Mouse (Mus musculus) heart, postnatal 10 days (tissue): ENCODE results near the gene Emg1. TPM values are rescaled to one million over a fixed set of nuclear protein-coding genes. Genes with fewer than 3 reads are reported as not detected.

ENCODE experiments used
- DNase-seq, 2 experiments: peaks; one replicate each; pipeline ENCODE4 v3.0.0; 2021
- intact Hi-C: fragments of 180-260 bp; cut with DNase I; formaldehyde crosslinking; loops from one replicate; pipeline ENCODE4 v1.15.1; 2025
- total RNA-seq, 2 experiments: library from RNA; stranded (reverse); gene quantifications; 2 replicates each; pipeline ENCODE4 v1.2.3; 2021

The Emg1 gene
- 10 to 100 TPM; 64.2 to 66.4 TPM for total RNA-seq

- intact Hi-C loops = loop anchor here (1.0 to 2.0 kb wide), 2 partner anchors 29 to 49 kb away; partner anchors contain the start of genes Grcc10 and Lpcat3
- peak; percentile 99 for DNase-seq
Observed at GRCm38 (mm10) chr6:124711824-124712782, at the start of gene Emg1, which contains the start of gene Phb2. Gene Emg1 (minus strand): TSS chr6:124712178. Gene Phb2 (plus strand): TSS chr6:124712336.

GRCm38 (mm10) chr6:124759259-124759658 is 47.3 kb upstream of the Emg1 start:
- intact Hi-C loops = loop anchor here (1.0 to 10.0 kb wide), 7 partner anchors 18 to 264 kb away; partner anchors contain the start of genes C1rb, C1rl, Grcc10 and Lpcat3

GRCm38 (mm10) chr6:124758849-124759232 is 46.9 kb upstream of the Emg1 start:
- intact Hi-C loops = loop anchor here (1.0 to 10.0 kb wide), 7 partner anchors 18 to 264 kb away; partner anchors contain the start of genes C1rb, C1rl, Grcc10 and Lpcat3
- no peak for DNase-seq

More at GRCm38 (mm10) chr6:124759259-124759658, 47.3 kb upstream of the Emg1 start:
- peak; percentile 90 to 92 for DNase-seq

GRCm38 (mm10) chr6:124757909-124758848 is 46.2 kb upstream of the Emg1 start:
- intact Hi-C loops = loop anchor here (2.0 to 10.0 kb wide), 6 partner anchors 17 to 263 kb away; partner anchors contain the start of genes C1rb, C1rl, Grcc10 and Lpcat3
- peak; percentile 77 to 78 for DNase-seq

- no peak for DNase-seq
- intact Hi-C loops = loop anchor here (5.0 to 10.0 kb wide), 3 partner anchors 50 to 263 kb away; partner anchors contain the start of genes C1rl, Lpcat3 and Spsb2
Observed at GRCm38 (mm10) chr6:124757351-124757880, 45.4 kb upstream of the Emg1 start.

- intact Hi-C loops = loop anchor here (5.0 to 10.0 kb wide), 3 partner anchors 50 to 262 kb away; partner anchors contain the start of genes C1rl, Lpcat3 and Spsb2
- DNase-seq = peak; percentile 88 to 90
Observed at GRCm38 (mm10) chr6:124756652-124757350, 44.8 kb upstream of the Emg1 start.

GRCm38 (mm10) chr6:124755831-124756595 is 44.0 kb upstream of the Emg1 start, which contains the start of the genes Gm45234 and Atn1:
Gene Gm45234 (minus strand): TSS chr6:124756021.
Gene Atn1 (minus strand): TSS chr6:124756524.
- intact Hi-C loops = loop anchor here (5.0 to 10.0 kb wide), 3 partner anchors 51 to 261 kb away; partner anchors contain the start of genes C1rl, Lpcat3 and Spsb2
- DNase-seq = peak; percentile 79 to 82

GRCm38 (mm10) chr6:124755306-124755705 is 43.3 kb upstream of the Emg1 start:
- no peak for DNase-seq
- intact Hi-C loops = loop anchor here (5.0 to 10.0 kb wide), 3 partner anchors 52 to 261 kb away; partner anchors contain the start of genes C1rl, Lpcat3 and Spsb2

GRCm38 (mm10) chr6:124753861-124754260 is 41.9 kb upstream of the Emg1 start:
- intact Hi-C loops = loop anchor here (10.0 kb wide), 1 partner anchor 259 kb away; the partner anchor contains the start of gene C1rl

GRCm38 (mm10) chr6:124750405-124750804 is 38.4 kb upstream of the Emg1 start:
- intact Hi-C loops = loop anchor here (10.0 kb wide), 1 partner anchor 256 kb away; the partner anchor contains the start of gene C1rl
- DNase-seq = no peak

More at GRCm38 (mm10) chr6:124753861-124754260, 41.9 kb upstream of the Emg1 start:
- no peak for DNase-seq

GRCm38 (mm10) chr6:124746654-124747632 is 35.0 kb upstream of the Emg1 start:
- DNase-seq = no peak
- intact Hi-C loops = no loop called here

- intact Hi-C loops = no loop called here
- DNase-seq = no peak
Observed at GRCm38 (mm10) chr6:124746296-124746605, 34.3 kb upstream of the Emg1 start.

GRCm38 (mm10) chr6:124745490-124746295 is 33.7 kb upstream of the Emg1 start:
- intact Hi-C loops = no loop called here
- DNase-seq = peak; percentile 95

- DNase-seq = no peak
- intact Hi-C loops = loop anchor here (5.0 kb wide), 2 partner anchors 83 to 103 kb away; partner anchors contain the start of gene Lpcat3
Observed at GRCm38 (mm10) chr6:124744755-124745321, 32.9 kb upstream of the Emg1 start.

GRCm38 (mm10) chr6:124743647-124744046 is 31.7 kb upstream of the Emg1 start:
- intact Hi-C loops = loop anchor here (5.0 kb wide), 2 partner anchors 81 to 101 kb away; partner anchors contain the start of gene Lpcat3

More at GRCm38 (mm10) chr6:124743647-124744046, 31.7 kb upstream of the Emg1 start:
- DNase-seq = no peak
